Mouse (Mus musculus) midbrain, embryonic 14.5 days (tissue): ENCODE results near the gene Arid3a. TPM values are rescaled to one million over a fixed set of nuclear protein-coding genes. Genes with fewer than 3 reads are reported as not detected.
A peak's percentile ranks its signal among the peaks of the same experiment; 100 is the strongest.

Experiments
- ATAC-seq: fragments of 200-750 bp; cut with Nextera tagmentation; 2 replicates; pipeline ENCODE4 v1.8.0; 2017; ENCODE audit warnings: moderate number of reproducible peaks, moderate library complexity; ENCODE audit not compliant: low FRiP score, low TSS enrichment
- DNase-seq: peaks from one replicate; pipeline ENCODE4 v3.0.0-alpha.2; 2015
- H3K27ac ChIP-seq: fragments of 300-500 bp; sonication (generic); replicated peaks from 2 replicates; pipeline ENCODE4 v1.5.1; 2014; ENCODE audit warnings: mild to moderate bottlenecking, low read depth, low read length, moderate library complexity
- H3K27me3 ChIP-seq: fragments of 300-500 bp; sonication (generic); 2 replicates; pipeline ENCODE4 v1.6.1; 2014; ENCODE audit warnings: low read length, control low read depth, mixed read lengths; ENCODE audit not compliant: control insufficient read depth, insufficient read depth
- H3K36me3 ChIP-seq: fragments of 300-500 bp; sonication (generic); 2 replicates; pipeline ENCODE4 v1.6.1; 2014; ENCODE audit warnings: low read length, control low read depth; ENCODE audit not compliant: control insufficient read depth, insufficient read depth
- H3K4me1 ChIP-seq: fragments of 300-500 bp; sonication (generic); 2 replicates; pipeline ENCODE4 v1.6.1; 2014; ENCODE audit warnings: mild to moderate bottlenecking, antibody characterized with exemption, low read length, control low read depth; ENCODE audit not compliant: control insufficient read depth, insufficient read depth
- H3K4me2 ChIP-seq: fragments of 300-500 bp; sonication (generic); 2 replicates; pipeline ENCODE4 v1.6.1; 2014; ENCODE audit warnings: mild to moderate bottlenecking, low read length, moderate library complexity
- H3K4me3 ChIP-seq: fragments of 300-500 bp; sonication (generic); replicated peaks from 2 replicates; pipeline ENCODE4 v1.5.1; 2014; ENCODE audit warnings: low read depth, low read length
- H3K9ac ChIP-seq: fragments of 300-500 bp; sonication (generic); replicated peaks from 2 replicates; pipeline ENCODE4 v1.6.1; 2014; ENCODE audit warnings: mild to moderate bottlenecking, low read length, moderate library complexity
- H3K9me3 ChIP-seq: fragments of 300-500 bp; sonication (generic); 2 replicates; pipeline ENCODE4 v1.6.1; 2016; ENCODE audit warnings: low read length, control low read depth, mixed read lengths; ENCODE audit not compliant: control insufficient read depth
- WGBS: fragments of 180-500 bp; shearing (Covaris S2); extraction: QIAGEN DNeasy Blood & Tissue Kit; methylation state at CpG from one replicate; pipeline ENCODE4 v1.1.7; 2014; 5-methylcytosine and 5-hydroxymethylcytosine counted together
- polyA plus RNA-seq: library from polyadenylated mRNA; unstranded; fragments of >200 nt; fragmentation: Nextera tagmentation; extraction: Ambion mirVana; gene quantifications from 2 replicates; pipeline ENCODE4 v1.2.1, GENCODE M21; 2014

The Arid3a gene
- polyA plus RNA-seq, 1 experiment from 2014 or later = 2.4 TPM

GRCm38 (mm10) chr10:79897316-79898245, 29.3 kb upstream of the Arid3a start:
- 52% methylated on average over 20 of the region's 20 CpGs for WGBS
- peaks cover 56% of the 10 kb centered on the region for H3K36me3 ChIP-seq
- DNase-seq (no peak), ATAC-seq (no peak)
- H3K9ac ChIP-seq = no peak overlapping the region
- no peaks in the 10 kb centered on the region for H3K27me3 ChIP-seq
- H3K9me3 ChIP-seq = no peaks in the 10 kb centered on the region
- H3K27ac ChIP-seq = no peak overlapping the region
- H3K4me1 ChIP-seq = 0 out of 2 replicates have a peak, but pooled peaks cover 9% of the 10 kb centered on the region
- no peak overlapping the region for H3K4me2 ChIP-seq
- no peak overlapping the region for H3K4me3 ChIP-seq

- H3K27ac ChIP-seq = peak overlapping the region; percentile 57
- H3K9ac ChIP-seq = no peak overlapping the region
- H3K4me2 ChIP-seq = no peak overlapping the region
- ATAC-seq (peak; percentile 48), DNase-seq (peak; percentile 75)
- H3K27me3 ChIP-seq = no peaks in the 10 kb centered on the region
- H3K36me3 ChIP-seq = peaks cover 64% of the 10 kb centered on the region
- H3K4me3 ChIP-seq = no peak overlapping the region
- H3K9me3 ChIP-seq = no peaks in the 10 kb centered on the region
- 0 out of 2 replicates have a peak, but pooled peaks cover 9% of the 10 kb centered on the region for H3K4me1 ChIP-seq
- WGBS = 10% methylated on average over 2 of the region's 2 CpGs
Observed at GRCm38 (mm10) chr10:79900951-79901410, 25.9 kb upstream of the Arid3a start.

- WGBS = 94% methylated on average over 9 of the region's 9 CpGs
- Histone ChIP-seq H3K36me3 (peaks cover 57% of the 10 kb centered on the region), H3K4me2 (no peak overlapping the region), H3K9me3 (no peaks in the 10 kb centered on the region), H3K27me3 (no peaks in the 10 kb centered on the region), H3K27ac (no peak overlapping the region), H3K4me1 (peaks cover 3% of the 10 kb centered on the region; the same call in 1 of the 2 replicates), H3K9ac (no peak overlapping the region), H3K4me3 (no peak overlapping the region)
- ATAC-seq (no peak), DNase-seq (no peak)
Observed at GRCm38 (mm10) chr10:79906712-79907111, 20.1 kb upstream of the Arid3a start.

GRCm38 (mm10) chr10:79907415-79907814, 19.4 kb upstream of the Arid3a start:
- DNase-seq (no peak), ATAC-seq (no peak)
- no peak overlapping the region for H3K4me2 ChIP-seq
- no peaks in the 10 kb centered on the region for H3K27me3 ChIP-seq
- H3K9ac ChIP-seq = no peak overlapping the region
- 90% methylated on average over 10 of the region's 10 CpGs for WGBS
- no peak overlapping the region for H3K4me3 ChIP-seq
- H3K36me3 ChIP-seq = peaks cover 59% of the 10 kb centered on the region
- H3K4me1 ChIP-seq = peaks cover 3% of the 10 kb centered on the region; the same call in 1 of the 2 replicates
- no peaks in the 10 kb centered on the region for H3K9me3 ChIP-seq
- no peak overlapping the region for H3K27ac ChIP-seq

- Histone ChIP-seq H3K36me3 (peaks cover 50% of the 10 kb centered on the region), H3K4me2 (peak within 1 kb of the TSS; percentile 53), H3K4me3 (peak within 1 kb of the TSS; percentile 58), H3K9ac (peak within 1 kb of the TSS; percentile 82), H3K27ac (peak within 1 kb of the TSS; percentile 97), H3K4me1 (peaks cover 3% of the 10 kb centered on the region; the same call in 1 of the 2 replicates), H3K27me3 (no peaks in the 10 kb centered on the region), H3K9me3 (no peaks in the 10 kb centered on the region)
- ATAC-seq (peak; percentile 93), DNase-seq (peak; percentile 95)
- 2% methylated on average over 52 of the region's 52 CpGs for WGBS
Observed at GRCm38 (mm10) chr10:79908167-79909091, 18.4 kb upstream of the Arid3a start, which contains the start of gene Med16. TSS of gene Med16 (minus strand) at chr10:79908923.

- H3K4me1 ChIP-seq = peaks cover 9% of the 10 kb centered on the region
- H3K9ac ChIP-seq = peak overlapping the region; percentile 82
- H3K27ac ChIP-seq = peak overlapping the region; percentile 97
- H3K9me3 ChIP-seq = no peaks in the 10 kb centered on the region
- peak overlapping the region; percentile 53 for H3K4me2 ChIP-seq
- H3K36me3 ChIP-seq = peaks cover 45% of the 10 kb centered on the region
- peak overlapping the region; percentile 58 for H3K4me3 ChIP-seq
- WGBS = 23% methylated on average over 14 of the region's 14 CpGs
- DNase-seq = no peak
- no peaks in the 10 kb centered on the region for H3K27me3 ChIP-seq
- peak; percentile 66 for ATAC-seq
Observed at GRCm38 (mm10) chr10:79909092-79909922, 17.5 kb upstream of the Arid3a start.

GRCm38 (mm10) chr10:79910556-79910955, 16.3 kb upstream of the Arid3a start, which contains the start of gene Gm26602:
TSS of gene Gm26602 (plus strand) at chr10:79910856.
- ATAC-seq = no peak
- H3K4me1 ChIP-seq = peaks cover 19% of the 10 kb centered on the region
- 0 out of 2 replicates have a peak within 1 kb of the TSS, but pooled peaks have one; percentile 58 for H3K4me3 ChIP-seq
- WGBS = 96% methylated on average over 4 of the region's 4 CpGs
- peak within 1 kb of the TSS; percentile 97 for H3K27ac ChIP-seq
- H3K27me3 ChIP-seq = no peaks in the 10 kb centered on the region
- no peak within 1 kb of the TSS; the same call in 1 of the 2 replicates for H3K4me2 ChIP-seq
- H3K9ac ChIP-seq = peak within 1 kb of the TSS; percentile 82; the same call in 1 of the 2 replicates
- peaks cover 35% of the 10 kb centered on the region for H3K36me3 ChIP-seq
- H3K9me3 ChIP-seq = no peaks in the 10 kb centered on the region
- no peak for DNase-seq
